ENCODE assay signal across 16 mouse cellular contexts in genomic region chr4:63151127-63151526, GRCm38 (mm10). TPM values are rescaled to one million over a fixed set of nuclear protein-coding genes. Genes with fewer than 3 reads are reported as not detected.
DNase-seq lines count a peak whose midpoint lies in the region; ATAC-seq lines count a peak whose summit lies in the region.
"Had no signal": no experiment of that assay in that cellular context is flagged by ENCODE, and none has a peak within 500 bp of the region (broad histone marks: within the 10 kb centered on the region; RNA-seq: fewer than 3 reads in every experiment).

No protein-coding gene starts in this region.

- peak; percentile 16 for DNase-seq in left cerebral cortex, postnatal 4 days
- no peak for DNase-seq in left cerebral cortex, postnatal 36 days (ENCODE audit: low spot score in 2 of 2)
- no peak for DNase-seq in liver, embryonic 11.5 days (ENCODE audit: low spot score)
- DNase-seq in hindbrain, embryonic 10.5 days (ENCODE audit: low spot score): no peak
- no peak for DNase-seq in right cerebral cortex, adult 18-20 months
- DNase-seq: cerebellum, adult 9-10 months; heart, postnatal 36 days; lung, embryonic 14.5 days; thymus, adult 18-20 months had no signal

- H3K27me3 ChIP-seq in liver, embryonic 11.5 days (replicated peaks; ENCODE audit: control insufficient read depth, insufficient read depth, low read length): no peaks in the 10 kb centered on the region
- H3K27me3 ChIP-seq in hindbrain, embryonic 10.5 days (ENCODE audit: insufficient read depth, poor library complexity, severe bottlenecking): no peaks in the 10 kb centered on the region
- H3K27me3 ChIP-seq: embryonic facial prominence, embryonic 13.5 days; midbrain, embryonic 13.5 days had no signal

- H3K36me3 ChIP-seq in liver, embryonic 11.5 days (ENCODE audit: control insufficient read depth, insufficient read depth, low read length): no peaks in the 10 kb centered on the region
- no peaks in the 10 kb centered on the region for H3K36me3 ChIP-seq in hindbrain, embryonic 10.5 days
- H3K36me3 ChIP-seq: embryonic facial prominence, embryonic 13.5 days; heart, embryonic 10.5 days; midbrain, embryonic 13.5 days had no signal

- no peak overlapping the region for H3K9ac ChIP-seq in liver, embryonic 11.5 days (ENCODE audit: low read depth, low read length)
- H3K9ac ChIP-seq: embryonic facial prominence, embryonic 13.5 days; lung, embryonic 14.5 days; midbrain, embryonic 13.5 days had no signal

- ATAC-seq in granulocyte monocyte progenitor cell, adult 5-6 weeks (replicated peaks; ENCODE audit: poor library complexity, severe bottlenecking): peak; percentile 91
- no peak for ATAC-seq in liver, embryonic 11.5 days (replicated peaks; ENCODE audit: low FRiP score)
- 0 out of 2 replicates have a peak, but pooled peaks have one; percentile 25 for ATAC-seq in monocyte, adult 5-6 weeks (replicated peaks; ENCODE audit: insufficient number of reproducible peaks, low FRiP score, low TSS enrichment, poor library complexity, severe bottlenecking)
- ATAC-seq: forebrain, embryonic 14.5 days; midbrain, embryonic 13.5 days had no signal

- 60% methylated on average over 6 of the region's 6 CpGs for WGBS in liver, embryonic 11.5 days
- WGBS in hindbrain, embryonic 10.5 days: 92% methylated on average over 6 of the region's 6 CpGs

- H3K4me1 ChIP-seq in liver, embryonic 11.5 days (replicated peaks; ENCODE audit: control insufficient read depth, insufficient read depth, low read length): 0 out of 2 replicates have a peak, but pooled peaks cover 2% of the 10 kb centered on the region
- no peaks in the 10 kb centered on the region for H3K4me1 ChIP-seq in hindbrain, embryonic 10.5 days (replicated peaks)
- H3K4me1 ChIP-seq: heart, embryonic 10.5 days; midbrain, embryonic 13.5 days had no signal

- peak overlapping the region; percentile 59 for H3K4me2 ChIP-seq in liver, embryonic 11.5 days
- H3K4me2 ChIP-seq: embryonic facial prominence, embryonic 13.5 days; lung, embryonic 14.5 days; midbrain, embryonic 13.5 days had no signal

- no peak overlapping the region for H3K27ac ChIP-seq in liver, embryonic 11.5 days (ENCODE audit: low read depth, low read length)
- no peak overlapping the region for H3K27ac ChIP-seq in hindbrain, embryonic 10.5 days
- H3K27ac ChIP-seq: embryonic facial prominence, embryonic 13.5 days; heart, embryonic 10.5 days; midbrain, embryonic 13.5 days had no signal

- intact Hi-C loops in left cerebral cortex, postnatal 4 days (cut with DNase I): no loop called here
- intact Hi-C loops in left cerebral cortex, postnatal 36 days (cut with DNase I): no loop called here

- H3K4me3 ChIP-seq in liver, embryonic 11.5 days (ENCODE audit: low read depth, low read length): peak overlapping the region; percentile 48; the same call in 1 of the 2 replicates
- H3K4me3 ChIP-seq in hindbrain, embryonic 10.5 days: no peak overlapping the region
- H3K4me3 ChIP-seq: embryonic facial prominence, embryonic 13.5 days; heart, embryonic 10.5 days; midbrain, embryonic 13.5 days had no signal

- H3K9me3 ChIP-seq in liver, embryonic 11.5 days (ENCODE audit: control insufficient read depth, low read length): peaks cover 3% of the 10 kb centered on the region; the same call in 1 of the 2 replicates
- peaks cover 6% of the 10 kb centered on the region; the same call in 1 of the 2 replicates for H3K9me3 ChIP-seq in hindbrain, embryonic 10.5 days
- H3K9me3 ChIP-seq: embryonic facial prominence, embryonic 13.5 days; heart, embryonic 10.5 days had no signal

RNA-seq across cellular contexts. Expression of gene Ambp, which starts 3.5 kb away (rescaled TPM):
- total RNA-seq in left cerebral cortex, postnatal 4 days (2021): not detected
- not detected for total RNA-seq in left cerebral cortex, postnatal 36 days (2021)
- total RNA-seq in granulocyte monocyte progenitor cell, adult 5-6 weeks (2014; fragmentation: Nextera tagmentation): not detected in 2 replicates
- total RNA-seq in granulocyte monocyte progenitor cell, adult 5-6 weeks (2017): not detected in 2 replicates
- 736 and 748 TPM in 2 replicates for polyA plus RNA-seq in liver, embryonic 11.5 days (2014; fragmentation: Nextera tagmentation; extraction: Ambion mirVana)
- not detected in 3 replicates for total RNA-seq in monocyte, adult 5-6 weeks (2017)
- polyA plus RNA-seq in hindbrain, embryonic 10.5 days (2016; fragmentation: Nextera tagmentation; extraction: Ambion mirVana): not detected in 2 replicates
- total RNA-seq: gastrocnemius, adult 8-10 months; heart, postnatal 36 days had no signal
- polyA plus RNA-seq: embryonic facial prominence, embryonic 13.5 days; forebrain, embryonic 14.5 days had no signal

RNA-seq across cellular contexts. Expression of gene Kif12, which starts 20.8 kb away (rescaled TPM):
- total RNA-seq in left cerebral cortex, postnatal 4 days (2021): not detected
- total RNA-seq in left cerebral cortex, postnatal 36 days (2021): not detected
- not detected in 2 replicates for total RNA-seq in granulocyte monocyte progenitor cell, adult 5-6 weeks (2014; fragmentation: Nextera tagmentation)
- not detected in 2 replicates for total RNA-seq in granulocyte monocyte progenitor cell, adult 5-6 weeks (2017)
- polyA plus RNA-seq in liver, embryonic 11.5 days (2014; fragmentation: Nextera tagmentation; extraction: Ambion mirVana): 7.9 and 9.0 TPM in 2 replicates
- not detected in 3 replicates for total RNA-seq in monocyte, adult 5-6 weeks (2017)
- polyA plus RNA-seq in hindbrain, embryonic 10.5 days (2016; fragmentation: Nextera tagmentation; extraction: Ambion mirVana): 0.04 TPM in 1 of 2 replicates, not detected in the other
- total RNA-seq: gastrocnemius, adult 8-10 months; heart, postnatal 36 days had no signal
- polyA plus RNA-seq: embryonic facial prominence, embryonic 13.5 days; forebrain, embryonic 14.5 days; midbrain, embryonic 13.5 days had no signal
